ENCODE assay signal across 9 mouse cellular contexts in the genomic region with DNA sequence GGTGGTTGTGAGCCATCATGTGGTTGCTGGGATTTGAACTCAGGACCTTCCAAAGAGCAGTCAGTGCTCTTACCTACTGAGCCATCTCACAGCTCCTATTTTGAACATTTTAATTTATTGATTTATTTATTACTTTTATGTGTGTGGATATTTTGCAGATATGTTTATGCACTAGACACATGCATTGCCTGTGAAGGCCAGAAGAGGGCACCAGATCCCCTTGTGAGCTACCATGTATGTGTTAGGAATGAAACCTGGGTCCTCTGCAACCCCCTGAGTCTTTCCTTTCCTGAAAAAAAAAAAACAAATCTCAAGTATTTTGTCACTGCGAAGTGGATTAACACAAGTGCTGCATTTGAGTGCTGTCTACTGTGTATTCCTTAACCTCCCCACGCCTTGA. TPM values are rescaled to one million over a fixed set of nuclear protein-coding genes. Genes with fewer than 3 reads are reported as not detected.
DNase-seq lines count a peak whose midpoint lies in the region; ATAC-seq lines count a peak whose summit lies in the region.
"Had no signal": no experiment of that assay in that cellular context is flagged by ENCODE, and none has a peak within 500 bp of the region (broad histone marks: within the 10 kb centered on the region; RNA-seq: fewer than 3 reads in every experiment).

No protein-coding gene starts in this region.

- no peak overlapping the region for H3K27ac ChIP-seq in kidney, embryonic 16.5 days (ENCODE audit: low read length)
- H3K27ac ChIP-seq: midbrain, embryonic 12.5 days had no signal

- no peak overlapping the region for H3K9ac ChIP-seq in kidney, embryonic 16.5 days (replicated peaks; ENCODE audit: low read length)
- H3K9ac ChIP-seq: midbrain, embryonic 12.5 days had no signal

- intact Hi-C loops in left cerebral cortex, postnatal 25 days (cut with DNase I): loop anchor here (1.0 to 5.0 kb wide), 3 partner anchors 101 to 167 kb away; a partner anchor contains a TSS

- peak; percentile 64 for DNase-seq in kidney, adult 18-20 months
- peak; percentile 21 for DNase-seq in R1 (ENCODE audit: low read depth, low spot score)
- DNase-seq in cerebellum, adult 9-11 months: peak; percentile 7
- DNase-seq in heart, postnatal 4 days: peak; percentile 59
- DNase-seq in left cerebral cortex, postnatal 25 days (ENCODE audit: low spot score in 2 of 2): peak; percentile 26 to 44
- peak; percentile 43 for DNase-seq in retina, postnatal 1 day

- H3K4me1 ChIP-seq in kidney, embryonic 16.5 days (ENCODE audit: insufficient read depth, low read length): no peaks in the 10 kb centered on the region
- H3K4me1 ChIP-seq: midbrain, embryonic 12.5 days had no signal

- H3K4me2 ChIP-seq in kidney, embryonic 16.5 days (replicated peaks; ENCODE audit: low read depth, low read length): no peak overlapping the region
- H3K4me2 ChIP-seq: midbrain, embryonic 12.5 days had no signal

- no peaks in the 10 kb centered on the region for H3K27me3 ChIP-seq in kidney, embryonic 16.5 days (ENCODE audit: insufficient read depth, low read length)
- H3K27me3 ChIP-seq: midbrain, embryonic 12.5 days had no signal

- 46% methylated on average over 2 of the region's 2 CpGs for WGBS in kidney, embryonic 16.5 days

- ATAC-seq in kidney, embryonic 16.5 days (ENCODE audit: low FRiP score, low TSS enrichment): no peak
- no peak for ATAC-seq in inflammation-experienced regulatory T-cells, adult 6 months

- no peak overlapping the region for H3K4me3 ChIP-seq in kidney, embryonic 16.5 days (ENCODE audit: low read length)
- H3K4me3 ChIP-seq: midbrain, embryonic 12.5 days had no signal

- no peaks in the 10 kb centered on the region for H3K36me3 ChIP-seq in kidney, embryonic 16.5 days (ENCODE audit: insufficient read depth, low read length)
- H3K36me3 ChIP-seq: midbrain, embryonic 12.5 days had no signal

- H3K9me3 ChIP-seq in kidney, embryonic 16.5 days (ENCODE audit: low read length): no peaks in the 10 kb centered on the region
- H3K9me3 ChIP-seq: midbrain, embryonic 12.5 days had no signal

RNA-seq across cellular contexts. Expression of a gene that starts 30.9 kb away (rescaled TPM):
- polyA plus RNA-seq in kidney, embryonic 16.5 days (2015; fragmentation: Nextera tagmentation; extraction: Ambion mirVana): 5.1 and 6.1 TPM in 2 replicates
- 1 to 10 TPM in 1 of 2 experiments, under 1 TPM in 1; 0.81 to 1.3 TPM for total RNA-seq in heart, postnatal 4 days (2021)
- 10 to 100 TPM; 57.8 to 70.7 TPM for total RNA-seq in left cerebral cortex, postnatal 25 days (2021)
- 1 to 10 TPM in 2 of 3 experiments, under 1 TPM in 1; 0.18 to 3.6 (median 2.2) TPM for polyA plus RNA-seq in inflammation-experienced regulatory T-cells, adult 6 months (2017; shearing (Covaris generic))

Comparison
In these comparisons a context has a peak if more than half of its experiments do, and no peak if none do; other contexts are left out.
1. DNase-seq: peak in every context shown above with its lines; median percentile 64 in kidney, adult 18-20 months; 59 in heart, postnatal 4 days; 43 in retina, postnatal 1 day; 35 in left cerebral cortex, postnatal 25 days; 21 in R1; 7 in cerebellum, adult 9-11 months.
2. RNA of a gene that starts 30.9 kb away (total RNA-seq): 57.8 to 70.7 TPM in left cerebral cortex, postnatal 25 days; 0.81 to 1.3 TPM in heart, postnatal 4 days; every median in the first group is over 10 times any median in the second.